Mouse (Mus musculus) liver, postnatal 0 days (tissue): ENCODE data around the gene Kctd19.

Source experiments
- CTCF ChIP-seq: sonication (generic); IDR thresholded peaks from 2 replicates; pipeline ENCODE4 v1.5.1; 2016; ENCODE audit warnings: antibody characterized with exemption, low read depth
- EP300 ChIP-seq: IDR thresholded peaks from 2 replicates; pipeline ENCODE4 v1.6.1; 2016; ENCODE audit warnings: antibody characterized with exemption, low read depth, mild to moderate bottlenecking

GRCm38 (mm10) chr8:105336373-105337130 lies 76.8 kb downstream of the Kctd19 start:
- TF ChIP-seq EP300 = no peak
- no peak for TF ChIP-seq CTCF
